Mouse (Mus musculus): ENCODE results near the gene Tmem120b. TPM values are rescaled to one million over a fixed set of nuclear protein-coding genes. Genes with fewer than 3 reads are reported as not detected.
A peak's percentile ranks its signal among the peaks of the same experiment; 100 is the strongest.

Tmem120b gene
- polyA plus RNA-seq, 1 experiment from 2014 or later, result 9.3 TPM

GRCm38 (mm10) chr5:123076419-123077281 lies 8.4 kb downstream of the Tmem120b start:
- 5% methylated on average over 35 of the region's 35 CpGs for WGBS
- no peak overlapping the region for H3K27ac ChIP-seq (ENCODE audit: low read depth, low read length)

GRCm38 (mm10) chr5:123079568-123079967 lies 11.4 kb downstream of the Tmem120b start:
- H3K36me3 ChIP-seq (ENCODE audit: control insufficient read depth, insufficient read depth, low read length), result no peaks in the 10 kb centered on the region
- 92% methylated on average over 1 of the region's 1 CpGs for WGBS
- no peak overlapping the region for H3K4me2 ChIP-seq (ENCODE audit: low read depth, low read length, severe bottlenecking)
- H3K9ac ChIP-seq (ENCODE audit: low read length), result no peak overlapping the region
- no peak overlapping the region for H3K4me3 ChIP-seq (ENCODE audit: low read depth, low read length)
- peaks cover 9% of the 10 kb centered on the region; the same call in 1 of the 2 replicates for H3K4me1 ChIP-seq (replicated peaks; ENCODE audit: control insufficient read depth, insufficient read depth, low read length)
- H3K9me3 ChIP-seq (ENCODE audit: control insufficient read depth, low read length), result peaks cover 3% of the 10 kb centered on the region; the same call in 1 of the 2 replicates
- no peak for DNase-seq (ENCODE audit: low spot score)
- H3K27me3 ChIP-seq (ENCODE audit: control insufficient read depth, insufficient read depth, low read length), result no peaks in the 10 kb centered on the region
- no peak for ATAC-seq (replicated peaks; ENCODE audit: low FRiP score)
- H3K27ac ChIP-seq (ENCODE audit: low read depth, low read length), result no peak overlapping the region

More at GRCm38 (mm10) chr5:123076419-123077281, 8.4 kb downstream of the Tmem120b start:
- peak overlapping the region; percentile 73 for H3K4me3 ChIP-seq (ENCODE audit: low read depth, low read length)
- peaks cover 9% of the 10 kb centered on the region; the same call in 1 of the 2 replicates for H3K4me1 ChIP-seq (replicated peaks; ENCODE audit: control insufficient read depth, insufficient read depth, low read length)
- no peaks in the 10 kb centered on the region for H3K27me3 ChIP-seq (ENCODE audit: control insufficient read depth, insufficient read depth, low read length)
- peak; percentile 76 for DNase-seq (ENCODE audit: low spot score)
- H3K36me3 ChIP-seq (ENCODE audit: control insufficient read depth, insufficient read depth, low read length), result no peaks in the 10 kb centered on the region
- peak overlapping the region; percentile 61 for H3K9ac ChIP-seq (ENCODE audit: low read length)
- peaks cover 3% of the 10 kb centered on the region; the same call in 1 of the 2 replicates for H3K9me3 ChIP-seq (ENCODE audit: control insufficient read depth, low read length)
- peak overlapping the region; percentile 98 for H3K4me2 ChIP-seq (ENCODE audit: low read depth, low read length, severe bottlenecking)
- ATAC-seq (replicated peaks; ENCODE audit: low FRiP score), result peak; percentile 83

GRCm38 (mm10) chr5:123080041-123080440 lies 11.8 kb downstream of the Tmem120b start:
- Histone ChIP-seq H3K9me3 (ENCODE audit: control insufficient read depth, low read length) (peaks cover 3% of the 10 kb centered on the region; the same call in 1 of the 2 replicates), H3K27me3 (ENCODE audit: control insufficient read depth, insufficient read depth, low read length) (no peaks in the 10 kb centered on the region), H3K9ac (ENCODE audit: low read length) (no peak overlapping the region), H3K4me3 (ENCODE audit: low read depth, low read length) (no peak overlapping the region), H3K36me3 (ENCODE audit: control insufficient read depth, insufficient read depth, low read length) (no peaks in the 10 kb centered on the region), H3K27ac (ENCODE audit: low read depth, low read length) (no peak overlapping the region), H3K4me2 (ENCODE audit: low read depth, low read length, severe bottlenecking) (no peak overlapping the region), H3K4me1 (replicated peaks; ENCODE audit: control insufficient read depth, insufficient read depth, low read length) (peaks cover 9% of the 10 kb centered on the region; the same call in 1 of the 2 replicates)
- 88% methylated on average over 8 of the region's 8 CpGs for WGBS
- ATAC-seq (replicated peaks; ENCODE audit: low FRiP score) (no peak), DNase-seq (ENCODE audit: low spot score) (no peak)

GRCm38 (mm10) chr5:123080510-123080909 lies 12.3 kb downstream of the Tmem120b start:
- Histone ChIP-seq H3K9ac (ENCODE audit: low read length) (no peak overlapping the region), H3K4me1 (replicated peaks; ENCODE audit: control insufficient read depth, insufficient read depth, low read length) (peaks cover 8% of the 10 kb centered on the region; the same call in 1 of the 2 replicates), H3K4me2 (ENCODE audit: low read depth, low read length, severe bottlenecking) (no peak overlapping the region), H3K27ac (ENCODE audit: low read depth, low read length) (no peak overlapping the region), H3K36me3 (ENCODE audit: control insufficient read depth, insufficient read depth, low read length) (no peaks in the 10 kb centered on the region), H3K27me3 (ENCODE audit: control insufficient read depth, insufficient read depth, low read length) (no peaks in the 10 kb centered on the region), H3K4me3 (ENCODE audit: low read depth, low read length) (no peak overlapping the region), H3K9me3 (ENCODE audit: control insufficient read depth, low read length) (peaks cover 3% of the 10 kb centered on the region; the same call in 1 of the 2 replicates)
- no peak for DNase-seq (ENCODE audit: low spot score)
- 93% methylated on average over 13 of the region's 13 CpGs for WGBS
- no peak for ATAC-seq (replicated peaks; ENCODE audit: low FRiP score)

- no peaks in the 10 kb centered on the region for H3K27me3 ChIP-seq (ENCODE audit: control insufficient read depth, insufficient read depth, low read length)
- WGBS, result 85% methylated on average over 13 of the region's 13 CpGs
- no peak overlapping the region for H3K4me2 ChIP-seq (ENCODE audit: low read depth, low read length, severe bottlenecking)
- H3K27ac ChIP-seq (ENCODE audit: low read depth, low read length), result no peak overlapping the region
- DNase-seq (ENCODE audit: low spot score) (no peak), ATAC-seq (replicated peaks; ENCODE audit: low FRiP score) (no peak)
- H3K4me1 ChIP-seq (replicated peaks; ENCODE audit: control insufficient read depth, insufficient read depth, low read length), result no peaks in the 10 kb centered on the region
- H3K9ac ChIP-seq (ENCODE audit: low read length), result no peak overlapping the region
- peaks cover 3% of the 10 kb centered on the region; the same call in 1 of the 2 replicates for H3K9me3 ChIP-seq (ENCODE audit: control insufficient read depth, low read length)
- no peaks in the 10 kb centered on the region for H3K36me3 ChIP-seq (ENCODE audit: control insufficient read depth, insufficient read depth, low read length)
- H3K4me3 ChIP-seq (ENCODE audit: low read depth, low read length), result no peak overlapping the region
Measured at GRCm38 (mm10) chr5:123083340-123084050, 15.3 kb downstream of the Tmem120b start.

DNA sequence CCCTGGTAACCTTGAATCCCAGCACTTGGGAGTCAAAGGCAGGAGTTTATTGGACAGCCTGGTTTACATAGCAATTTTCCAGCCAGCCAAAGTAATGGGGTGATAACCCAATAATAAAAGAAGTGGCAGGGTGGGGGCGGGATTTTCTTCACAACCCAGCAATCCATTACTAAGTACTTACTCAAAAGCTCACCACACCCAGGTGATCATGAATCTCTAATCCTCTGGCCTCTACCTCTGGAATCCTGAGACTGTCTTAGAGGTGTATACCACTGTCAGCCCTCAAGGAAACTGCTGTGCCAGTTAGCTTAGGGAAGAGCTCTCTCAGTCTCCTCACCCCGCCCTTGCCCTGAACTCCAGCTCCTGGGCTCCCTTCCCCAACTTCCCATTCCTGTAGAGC lies 18.3 kb downstream of the Tmem120b start:
- Histone ChIP-seq H3K27ac (ENCODE audit: low read depth, low read length) (no peak overlapping the region), H3K36me3 (ENCODE audit: control insufficient read depth, insufficient read depth, low read length) (no peaks in the 10 kb centered on the region), H3K4me2 (ENCODE audit: low read depth, low read length, severe bottlenecking) (no peak overlapping the region), H3K27me3 (ENCODE audit: control insufficient read depth, insufficient read depth, low read length) (no peaks in the 10 kb centered on the region), H3K4me3 (ENCODE audit: low read depth, low read length) (no peak overlapping the region), H3K9ac (ENCODE audit: low read length) (no peak overlapping the region), H3K4me1 (replicated peaks; ENCODE audit: control insufficient read depth, insufficient read depth, low read length) (no peaks in the 10 kb centered on the region), H3K9me3 (ENCODE audit: control insufficient read depth, low read length) (no peaks in the 10 kb centered on the region)
- no peak for DNase-seq (ENCODE audit: low spot score)
- no peak for ATAC-seq (replicated peaks; ENCODE audit: low FRiP score)
- 95% methylated on average over 2 of the region's 2 CpGs for WGBS

GRCm38 (mm10) chr5:123088784-123089183 lies 20.6 kb downstream of the Tmem120b start:
- no peak for DNase-seq (ENCODE audit: low spot score)
- no peaks in the 10 kb centered on the region for H3K4me1 ChIP-seq (replicated peaks; ENCODE audit: control insufficient read depth, insufficient read depth, low read length)
- no peak overlapping the region for H3K4me3 ChIP-seq (ENCODE audit: low read depth, low read length)
- no peak overlapping the region for H3K4me2 ChIP-seq (ENCODE audit: low read depth, low read length, severe bottlenecking)
- ATAC-seq (replicated peaks; ENCODE audit: low FRiP score), result no peak
- 91% methylated on average over 4 of the region's 4 CpGs for WGBS
- no peaks in the 10 kb centered on the region for H3K36me3 ChIP-seq (ENCODE audit: control insufficient read depth, insufficient read depth, low read length)
- no peaks in the 10 kb centered on the region for H3K27me3 ChIP-seq (ENCODE audit: control insufficient read depth, insufficient read depth, low read length)
- no peaks in the 10 kb centered on the region for H3K9me3 ChIP-seq (ENCODE audit: control insufficient read depth, low read length)
- no peak overlapping the region for H3K27ac ChIP-seq (ENCODE audit: low read depth, low read length)
- no peak overlapping the region for H3K9ac ChIP-seq (ENCODE audit: low read length)

DNA sequence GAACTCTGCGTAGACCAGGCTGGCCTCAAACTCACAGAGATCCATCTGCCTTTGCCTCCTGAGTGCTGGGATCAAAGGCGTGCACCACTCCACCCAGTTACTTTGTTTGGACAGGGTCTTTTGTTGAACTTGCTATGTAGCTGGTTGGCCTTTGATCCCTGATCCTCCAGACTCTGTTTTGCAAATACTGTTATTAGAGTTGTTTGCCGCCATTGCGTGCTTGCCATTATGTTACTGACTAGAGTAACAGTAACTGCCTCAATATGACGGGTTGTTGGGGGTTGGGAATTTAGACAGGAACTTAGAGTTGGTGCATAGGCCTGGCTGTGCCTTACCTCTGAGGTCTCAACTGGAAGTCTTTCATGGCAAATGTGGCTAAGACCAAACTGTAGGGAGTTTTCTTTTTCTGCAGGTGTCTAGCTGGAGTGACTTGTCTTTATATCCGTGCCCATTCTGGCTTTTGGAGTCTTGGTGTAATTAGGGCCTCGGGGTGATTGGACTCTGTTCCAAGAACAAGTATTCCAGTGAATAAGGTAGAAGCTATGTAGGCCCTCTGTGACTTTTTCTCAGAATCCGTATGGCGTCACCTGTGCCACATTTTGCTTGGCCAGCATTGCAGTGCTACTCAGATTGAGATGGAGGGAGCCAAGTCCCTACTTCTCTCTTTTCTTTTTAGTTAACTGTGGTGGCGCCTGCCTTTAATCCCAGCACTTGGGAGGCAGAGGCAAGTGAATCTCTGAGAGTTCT lies 22.5 kb downstream of the Tmem120b start:
- Histone ChIP-seq H3K27ac (ENCODE audit: low read depth, low read length) (no peak overlapping the region), H3K36me3 (ENCODE audit: control insufficient read depth, insufficient read depth, low read length) (no peaks in the 10 kb centered on the region), H3K4me1 (replicated peaks; ENCODE audit: control insufficient read depth, insufficient read depth, low read length) (no peaks in the 10 kb centered on the region), H3K4me3 (ENCODE audit: low read depth, low read length) (no peak overlapping the region), H3K27me3 (ENCODE audit: control insufficient read depth, insufficient read depth, low read length) (no peaks in the 10 kb centered on the region), H3K9me3 (ENCODE audit: control insufficient read depth, low read length) (no peaks in the 10 kb centered on the region), H3K9ac (ENCODE audit: low read length) (no peak overlapping the region), H3K4me2 (ENCODE audit: low read depth, low read length, severe bottlenecking) (no peak overlapping the region)
- ATAC-seq (replicated peaks; ENCODE audit: low FRiP score), result no peak
- DNase-seq (ENCODE audit: low spot score), result no peak
- WGBS, result 84% methylated on average over 10 of the region's 10 CpGs
